Mouse (Mus musculus): ENCODE measurements around the gene Krtap4-7.
"Not testable (repeated sequence)": the region's sequence is repeated elsewhere in the genome, so short reads cannot be mapped to it uniquely, and the experiment has no call there.

The Krtap4-7 gene

GRCm38 (mm10) chr11:99643635-99644139 lies at the start of gene Krtap4-7:
TSS of gene Krtap4-7 (minus strand) at chr11:99644089.
- DNase-seq (ENCODE audit: low spot score) = not testable (repeated sequence)

- no peak for DNase-seq (ENCODE audit: low spot score)
Measured at GRCm38 (mm10) chr11:99690463-99690862, 46.6 kb upstream of the Krtap4-7 start, which contains the start of gene Gm14190. TSS of gene Gm14190 (minus strand) at chr11:99690740.

GRCm38 (mm10) chr11:99685235-99685634 lies 41.3 kb upstream of the Krtap4-7 start:
- DNase-seq (ENCODE audit: low spot score) = not testable (repeated sequence)

DNA sequence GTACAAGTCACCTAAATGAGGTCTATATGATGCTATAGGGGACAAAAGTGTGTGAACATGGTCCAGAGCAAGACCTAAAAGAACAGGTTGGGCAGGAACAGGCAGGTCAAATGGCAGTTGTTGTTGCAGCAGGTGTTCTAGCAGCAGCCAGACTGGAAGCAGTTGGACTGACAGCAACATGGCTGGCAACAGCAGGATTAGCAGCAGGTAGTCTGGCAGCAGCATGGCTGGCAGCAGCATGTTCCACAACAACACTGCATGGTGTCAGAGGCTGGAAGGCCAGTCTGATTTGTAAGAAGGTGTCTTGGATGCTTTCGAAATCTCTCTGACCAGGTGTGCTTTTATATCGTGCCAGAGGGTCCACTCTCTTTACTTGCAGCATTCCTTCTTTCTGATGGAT lies 39.6 kb upstream of the Krtap4-7 start:
- DNase-seq (ENCODE audit: low spot score) = no peak

GRCm38 (mm10) chr11:99665860-99666259 lies 22.0 kb upstream of the Krtap4-7 start, which contains the start of gene Krtap4-6:
TSS of gene Krtap4-6 (minus strand) at chr11:99665960.
- no peak for DNase-seq (ENCODE audit: low spot score)

DNA sequence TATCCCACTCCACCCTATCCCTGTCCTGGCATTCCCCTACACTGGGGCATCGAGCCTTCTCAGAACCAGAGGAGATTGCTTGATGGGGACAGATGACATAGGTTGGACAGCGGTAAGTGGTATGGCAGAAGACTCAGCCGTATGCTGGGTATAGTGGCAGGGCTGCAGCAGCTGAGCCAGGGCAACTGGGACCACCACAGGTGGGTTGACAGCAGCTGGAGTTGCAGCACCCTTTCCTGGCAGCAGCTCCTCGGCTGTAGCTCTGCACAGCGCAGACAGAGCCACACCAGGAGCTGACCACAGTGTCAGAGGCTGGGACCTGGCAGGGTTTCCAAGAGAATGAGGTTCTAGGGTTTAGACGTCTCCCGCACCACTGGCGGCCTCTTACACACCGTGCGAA lies 18.9 kb upstream of the Krtap4-7 start:
- no peak for DNase-seq (ENCODE audit: low spot score)

GRCm38 (mm10) chr11:99659256-99659655 lies 15.4 kb upstream of the Krtap4-7 start:
- no peak for DNase-seq (ENCODE audit: low spot score)

DNA sequence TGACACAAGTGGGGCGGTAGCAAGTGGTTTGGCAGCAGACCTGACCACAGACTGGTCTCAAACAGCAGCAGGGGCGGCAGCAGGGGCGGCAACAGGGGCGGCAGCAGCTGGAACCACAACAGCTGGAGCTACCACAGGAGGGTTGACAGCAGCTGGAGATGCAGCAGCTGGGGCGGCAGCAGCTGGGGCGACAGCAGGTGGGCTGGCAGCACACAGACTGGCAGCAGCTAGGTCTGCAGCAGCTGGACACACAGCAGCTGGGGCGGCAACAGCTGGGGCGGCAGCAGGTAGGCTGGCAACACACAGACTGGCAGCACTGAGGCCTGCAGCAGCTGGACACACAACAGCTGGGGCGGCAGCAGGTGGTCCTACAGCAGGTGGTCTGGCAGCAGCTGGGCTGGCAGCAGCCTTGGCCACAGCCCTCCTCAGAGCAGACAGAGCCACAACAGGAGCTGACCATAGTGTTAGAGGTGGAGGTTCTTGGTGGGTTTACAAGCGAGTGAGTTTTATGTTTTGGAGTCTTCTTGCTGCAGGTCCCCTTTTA lies 14.7 kb upstream of the Krtap4-7 start, which contains the start of gene Gm11563:
Gene Gm11563, minus strand, starts transcription at position 494 of the 544 bp plus-strand sequence.
- not testable (repeated sequence) for DNase-seq (ENCODE audit: low spot score)

DNA sequence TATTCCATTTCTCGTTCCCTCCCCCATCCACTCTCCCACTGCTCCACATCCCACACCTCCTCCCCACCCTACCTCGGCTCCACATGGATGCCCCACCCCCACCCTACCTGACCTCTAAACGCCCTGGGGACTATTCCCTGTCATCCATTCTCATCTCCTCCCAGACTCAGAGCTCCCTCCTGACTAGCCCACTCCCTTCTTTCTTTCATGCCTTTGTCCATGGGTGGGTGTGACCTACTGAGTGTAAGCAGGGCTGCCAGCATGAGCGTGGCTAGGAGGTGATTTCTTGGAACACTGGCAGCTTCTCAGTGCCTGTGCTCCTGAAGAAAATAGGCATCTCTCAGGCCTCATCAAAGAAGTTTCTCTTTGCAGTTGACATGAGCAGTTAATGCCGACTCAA lies 13.2 kb upstream of the Krtap4-7 start:
- no peak for DNase-seq (ENCODE audit: low spot score)

GRCm38 (mm10) chr11:99650136-99650535 lies 6.2 kb upstream of the Krtap4-7 start, which contains the start of gene Gm11555:
TSS of gene Gm11555 (minus strand) at chr11:99650236.
- no peak for DNase-seq (ENCODE audit: low spot score)

GRCm38 (mm10) chr11:99646444-99646843 lies 2.6 kb upstream of the Krtap4-7 start:
- DNase-seq (ENCODE audit: low spot score) = no peak

GRCm38 (mm10) chr11:99644351-99644750 lies 462 bp upstream of the Krtap4-7 start:
- DNase-seq (ENCODE audit: low spot score) = no peak

DNA sequence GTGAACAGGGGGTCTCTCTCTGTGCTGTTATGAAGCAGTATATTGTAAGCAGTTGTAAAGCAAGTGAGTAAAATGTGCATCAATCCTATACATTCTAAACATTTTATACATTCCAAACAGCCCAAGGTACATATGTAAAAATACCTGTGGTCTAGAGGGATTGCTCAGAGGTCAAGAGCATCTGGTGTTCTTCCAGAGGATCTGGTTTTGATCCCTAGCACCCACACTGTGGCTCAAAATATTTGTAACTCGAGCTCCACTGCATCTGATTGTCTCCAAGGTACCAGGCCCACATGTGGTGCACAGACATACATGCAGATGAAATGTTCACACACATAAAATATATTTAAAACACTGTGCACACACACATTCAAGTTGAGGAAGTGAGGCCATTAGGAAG lies 3.0 kb downstream of the Krtap4-7 start:
- DNase-seq (ENCODE audit: low spot score) = no peak

- no peak for DNase-seq (ENCODE audit: low spot score)
Measured at GRCm38 (mm10) chr11:99637086-99637485, 6.8 kb downstream of the Krtap4-7 start.

DNA sequence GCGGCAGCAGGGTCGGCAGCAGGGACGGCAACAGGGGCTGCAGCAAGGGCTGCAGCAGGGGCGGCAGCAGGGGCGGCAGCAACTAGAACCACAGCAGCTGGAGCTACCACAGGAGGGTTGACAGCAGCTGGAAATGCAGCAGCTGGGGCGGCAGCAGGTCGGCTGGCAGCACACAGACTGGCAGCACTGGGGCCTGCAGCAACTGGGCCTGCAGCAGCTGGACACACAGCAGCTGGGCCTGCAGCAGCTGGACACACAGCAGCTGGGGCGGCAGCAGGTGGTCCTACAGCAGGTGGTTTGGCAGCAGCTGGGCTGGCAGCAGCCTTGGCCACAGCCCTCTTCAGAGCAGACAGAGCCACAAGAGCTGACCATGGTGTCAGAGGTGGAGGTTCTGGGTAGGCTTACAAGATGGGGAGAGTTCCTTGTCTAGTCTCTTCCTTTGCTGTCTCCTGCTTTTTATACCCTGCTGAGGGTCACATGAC lies 9.2 kb downstream of the Krtap4-7 start, which contains the start of gene Krtap4-2:
Gene Krtap4-2, minus strand, starts transcription at position 432 of the 482 bp plus-strand sequence.
- DNase-seq (ENCODE audit: low spot score) = no peak

GRCm38 (mm10) chr11:99633293-99633692 lies 10.6 kb downstream of the Krtap4-7 start:
- DNase-seq (ENCODE audit: low spot score) = no peak

DNA sequence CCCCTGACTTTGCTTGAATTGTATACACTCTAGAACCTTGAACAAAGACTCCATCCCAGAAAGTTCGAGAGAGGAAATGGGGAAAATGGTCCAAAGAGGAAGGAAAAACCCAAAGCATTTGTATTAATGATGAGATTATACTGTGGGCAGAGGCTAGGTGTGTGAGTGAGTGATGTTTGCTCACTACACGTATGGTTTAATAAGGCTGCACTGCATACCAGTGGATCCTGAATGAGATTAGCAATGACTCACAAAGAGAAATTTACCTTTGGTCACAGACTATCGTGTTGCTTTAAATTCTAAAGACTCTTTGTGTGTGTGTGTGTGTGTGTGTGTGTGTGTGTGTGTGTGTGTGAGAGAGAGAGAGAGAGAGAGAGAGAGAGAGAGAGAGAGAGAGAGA lies 13.0 kb downstream of the Krtap4-7 start:
- no peak for DNase-seq (ENCODE audit: low spot score)

DNA sequence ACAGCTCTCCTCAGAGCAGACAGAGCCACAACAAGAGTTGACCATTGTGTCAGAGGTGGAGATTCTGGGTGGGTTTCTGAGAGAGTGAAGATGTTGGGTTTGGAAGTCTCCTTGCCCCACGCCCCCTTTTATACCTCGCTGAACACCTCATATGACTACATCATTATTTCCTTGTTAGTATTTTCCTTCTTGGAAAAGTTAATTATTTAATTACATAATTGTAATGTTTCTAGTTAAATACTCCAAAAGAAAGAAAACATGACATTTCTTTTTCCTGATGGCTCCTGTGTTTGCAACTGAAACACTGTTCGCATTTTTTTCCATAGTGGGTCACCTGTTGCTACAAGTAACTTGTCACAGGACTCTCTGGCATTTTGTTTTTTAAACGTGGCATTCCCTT lies 15.8 kb downstream of the Krtap4-7 start, which contains the start of gene Krtap4-1:
Gene Krtap4-1, minus strand, starts transcription at position 101 of the 400 bp plus-strand sequence.
- DNase-seq (ENCODE audit: low spot score) = no peak

DNA sequence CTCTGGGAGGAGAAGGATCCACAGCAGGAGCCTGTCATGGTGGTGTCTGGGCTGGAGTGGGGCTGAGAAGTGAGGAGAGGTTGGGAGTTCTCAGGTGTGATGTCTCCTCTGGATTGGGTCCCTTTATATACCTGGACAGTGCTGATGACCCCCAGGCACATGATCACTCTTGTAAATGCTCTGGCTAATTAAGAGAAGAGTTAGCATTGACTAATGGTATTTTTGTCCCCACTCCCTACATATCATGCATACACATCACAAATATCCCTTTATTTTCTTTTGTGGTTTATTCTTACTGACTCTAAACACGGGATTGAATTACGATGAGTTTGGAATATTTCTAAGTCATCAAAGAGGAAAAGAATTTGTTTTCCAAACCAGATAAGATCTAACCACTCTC lies 23.6 kb downstream of the Krtap4-7 start, which contains the start of gene Gm11562:
Gene Gm11562, minus strand, starts transcription at position 101 of the 400 bp plus-strand sequence.
- no peak for DNase-seq (ENCODE audit: low spot score)

- DNase-seq (ENCODE audit: low spot score) = no peak
Measured at GRCm38 (mm10) chr11:99614796-99615363, 29.0 kb downstream of the Krtap4-7 start, which contains the start of gene Krtap2-4. TSS of gene Krtap2-4 (minus strand) at chr11:99614846.

DNA sequence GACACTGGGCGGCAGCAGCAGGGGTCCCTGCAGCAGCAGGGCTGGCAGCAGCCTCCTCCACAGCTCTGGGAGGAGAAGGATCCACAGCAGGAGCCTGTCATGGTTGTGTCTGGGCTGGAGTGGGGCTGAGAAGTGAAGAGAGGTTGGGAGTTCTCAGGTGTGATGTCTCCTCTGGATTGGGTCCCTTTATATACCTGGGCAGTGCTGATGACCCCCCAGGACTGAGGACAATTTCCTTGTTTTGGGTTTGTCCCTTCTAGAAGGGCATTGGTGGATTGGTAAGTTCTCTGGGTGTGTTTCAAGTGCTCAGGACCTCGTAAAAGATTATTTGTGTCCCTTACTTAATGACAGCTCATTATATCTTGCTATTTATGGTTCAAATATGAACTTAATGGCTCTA lies 33.8 kb downstream of the Krtap4-7 start, which contains the start of gene Gm11937:
Gene Gm11937, minus strand, starts transcription at position 101 of the 400 bp plus-strand sequence.
- not testable (repeated sequence) for DNase-seq (ENCODE audit: low spot score)

DNA sequence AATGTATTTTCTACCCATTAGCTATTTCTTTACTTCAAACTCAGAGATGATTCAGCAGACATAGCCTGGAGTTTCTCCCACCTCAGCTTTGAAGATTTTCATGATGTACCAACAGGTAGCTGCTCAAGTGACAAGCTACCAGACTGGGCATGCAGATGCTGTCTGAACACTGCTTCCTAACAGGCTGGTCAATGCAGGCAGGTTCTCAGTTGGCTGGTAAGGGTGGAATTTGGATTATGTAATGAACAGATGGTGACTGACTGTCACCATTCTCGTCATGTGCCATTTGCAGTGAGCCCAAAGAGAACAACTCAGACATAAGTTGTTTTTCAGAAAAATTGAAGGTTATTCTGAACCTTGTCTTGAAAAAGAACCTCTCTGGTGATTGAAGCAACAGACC lies 34.8 kb downstream of the Krtap4-7 start:
- no peak for DNase-seq (ENCODE audit: low spot score)

GRCm38 (mm10) chr11:99603208-99603607 lies 40.7 kb downstream of the Krtap4-7 start, which contains the start of gene Gm11938:
TSS of gene Gm11938 (minus strand) at chr11:99603308.
- DNase-seq (ENCODE audit: low spot score) = not testable (repeated sequence)
